Mouse (Mus musculus): Measurements from ENCODE around the gene R3hdm4. TPM values are rescaled to one million over a fixed set of nuclear protein-coding genes. Genes with fewer than 3 reads are reported as not detected.

Gene R3hdm4
- total RNA-seq, 1 experiment from 2014 or later = 98.9 TPM

DNA sequence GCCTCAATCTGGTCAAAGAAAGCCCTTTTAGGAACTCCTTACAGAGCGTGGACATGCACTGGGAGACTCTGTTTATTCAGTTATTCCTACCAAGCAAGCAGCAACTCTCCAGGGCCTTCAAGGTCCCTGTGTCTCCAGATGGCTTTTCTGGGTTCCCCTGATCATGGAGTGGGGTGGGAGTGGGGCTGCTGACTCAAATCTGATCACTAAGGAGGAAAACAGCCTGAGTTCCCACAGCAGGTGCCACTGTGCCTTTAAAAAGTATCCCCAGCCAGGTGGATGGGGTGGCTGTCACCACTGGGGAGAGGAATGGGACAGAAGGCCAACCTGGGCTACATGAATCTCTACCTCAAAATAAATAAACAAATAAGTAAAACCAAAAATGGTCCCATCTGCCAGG is 22.0 kb upstream of the R3hdm4 start:
- DNase-seq = no peak

DNA sequence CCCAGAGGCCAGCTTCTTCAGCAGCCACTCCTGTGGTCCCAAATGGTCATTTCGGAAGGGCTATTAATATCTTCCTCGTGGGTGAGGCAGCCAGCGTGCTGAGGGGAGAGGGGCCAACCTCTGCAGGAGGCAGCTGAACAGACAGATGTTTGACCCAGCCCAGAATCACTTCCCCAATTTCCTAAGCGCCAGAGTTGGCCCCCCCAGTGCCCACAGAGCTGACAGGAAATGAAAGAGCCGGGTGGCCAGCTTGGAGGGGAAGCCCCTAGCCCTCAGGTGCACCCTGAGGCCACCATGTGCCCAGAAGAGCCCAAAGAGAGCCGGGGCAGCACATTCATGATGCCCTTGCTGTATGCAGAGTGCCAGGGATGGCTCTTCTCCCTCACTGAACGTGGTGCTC is 19.7 kb upstream of the R3hdm4 start:
- no peak for DNase-seq

DNA sequence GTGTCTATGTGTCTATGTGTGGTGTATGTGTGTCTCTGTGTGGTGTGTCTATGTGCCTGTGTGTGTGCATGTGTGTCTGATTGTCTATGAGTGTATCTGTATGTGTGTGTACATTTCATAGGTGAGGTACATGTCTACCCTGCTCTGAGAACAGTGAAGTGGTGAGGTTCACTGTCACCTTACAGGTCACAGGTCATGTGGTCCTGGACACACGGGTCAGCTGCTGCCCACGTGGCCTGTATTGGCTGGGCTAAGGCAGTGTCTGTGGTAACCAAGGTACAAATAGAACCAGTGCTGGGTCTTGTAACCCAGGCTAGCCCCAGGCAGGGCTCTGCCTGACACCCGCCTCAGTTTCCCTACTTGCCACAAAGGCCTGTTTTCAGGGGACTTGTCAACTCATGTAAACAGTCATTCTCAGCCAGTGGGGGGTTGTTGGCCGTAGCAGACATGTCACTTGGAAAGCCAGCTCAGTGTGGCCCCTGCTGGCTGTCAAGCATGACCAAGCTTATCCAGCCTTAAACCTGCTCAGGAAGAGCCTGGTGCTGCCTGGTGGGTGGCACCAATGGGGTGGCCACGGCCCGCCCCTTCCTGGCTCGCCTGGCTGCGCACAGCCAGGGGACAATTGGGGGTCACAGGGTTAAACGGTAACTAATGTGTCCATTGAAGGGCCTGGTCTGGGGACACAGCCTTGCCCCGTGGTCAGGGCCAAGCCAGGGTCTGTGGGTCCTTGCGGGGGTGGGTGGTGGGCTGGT is 16.9 kb upstream of the R3hdm4 start:
- DNase-seq = no peak

DNA sequence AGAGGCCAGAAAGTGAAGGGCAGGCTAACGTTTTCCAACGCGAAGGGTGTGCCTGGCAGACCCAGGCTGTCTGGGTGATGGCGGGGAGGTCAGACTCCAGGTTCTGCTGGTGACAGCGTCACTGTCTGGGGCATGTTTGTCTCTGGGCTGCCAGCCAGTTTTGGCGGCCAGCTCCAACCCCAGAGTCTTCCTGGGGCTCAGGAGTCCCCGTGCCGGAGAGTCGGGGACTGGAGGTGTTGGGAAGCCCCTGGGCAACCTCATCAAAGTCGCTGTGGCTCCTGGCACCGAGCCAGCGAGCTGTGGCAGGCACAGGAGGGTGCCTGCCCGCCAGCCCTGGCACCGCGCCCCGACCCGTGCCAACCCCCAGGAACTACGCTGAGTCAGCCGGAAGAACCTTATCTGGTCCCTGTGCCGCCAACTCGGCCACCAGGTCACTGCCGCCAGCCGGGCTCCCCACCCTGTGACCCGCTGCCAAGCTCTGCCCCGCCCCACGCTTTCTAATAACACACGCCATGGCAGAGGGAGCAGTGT is 16.0 kb upstream of the R3hdm4 start:
- DNase-seq = peak; percentile 91

DNA sequence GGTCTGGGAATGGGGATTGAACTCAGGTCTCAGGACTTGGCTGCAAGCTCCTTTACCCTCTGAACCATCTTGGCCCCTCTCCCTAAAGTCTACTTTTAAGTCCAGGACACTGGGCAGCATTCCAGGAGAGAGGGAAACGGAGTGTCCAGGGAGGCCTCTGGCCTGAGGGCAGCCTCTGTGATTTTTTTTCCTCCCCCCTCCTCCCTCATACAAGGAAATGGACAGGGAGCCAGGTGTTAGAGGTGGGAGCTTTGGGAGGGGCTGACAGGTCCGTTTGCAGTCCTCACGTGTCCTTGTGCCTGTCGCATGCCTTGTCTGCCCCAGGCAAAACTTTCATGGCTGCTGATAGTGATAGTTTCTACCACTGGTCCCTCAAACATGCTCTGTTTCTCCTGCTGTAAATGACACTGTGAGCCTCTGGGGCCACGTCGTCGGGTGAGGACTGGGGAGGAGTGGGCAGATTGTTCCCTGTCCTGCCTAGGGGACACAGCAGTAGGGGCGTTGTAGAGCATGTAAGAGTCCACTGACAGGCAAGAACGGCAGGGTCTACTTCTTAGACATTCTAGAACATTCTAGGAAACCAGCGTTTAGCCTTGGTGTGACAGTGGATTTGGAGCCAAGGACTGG is 15.4 kb upstream of the R3hdm4 start:
- DNase-seq = no peak

DNA sequence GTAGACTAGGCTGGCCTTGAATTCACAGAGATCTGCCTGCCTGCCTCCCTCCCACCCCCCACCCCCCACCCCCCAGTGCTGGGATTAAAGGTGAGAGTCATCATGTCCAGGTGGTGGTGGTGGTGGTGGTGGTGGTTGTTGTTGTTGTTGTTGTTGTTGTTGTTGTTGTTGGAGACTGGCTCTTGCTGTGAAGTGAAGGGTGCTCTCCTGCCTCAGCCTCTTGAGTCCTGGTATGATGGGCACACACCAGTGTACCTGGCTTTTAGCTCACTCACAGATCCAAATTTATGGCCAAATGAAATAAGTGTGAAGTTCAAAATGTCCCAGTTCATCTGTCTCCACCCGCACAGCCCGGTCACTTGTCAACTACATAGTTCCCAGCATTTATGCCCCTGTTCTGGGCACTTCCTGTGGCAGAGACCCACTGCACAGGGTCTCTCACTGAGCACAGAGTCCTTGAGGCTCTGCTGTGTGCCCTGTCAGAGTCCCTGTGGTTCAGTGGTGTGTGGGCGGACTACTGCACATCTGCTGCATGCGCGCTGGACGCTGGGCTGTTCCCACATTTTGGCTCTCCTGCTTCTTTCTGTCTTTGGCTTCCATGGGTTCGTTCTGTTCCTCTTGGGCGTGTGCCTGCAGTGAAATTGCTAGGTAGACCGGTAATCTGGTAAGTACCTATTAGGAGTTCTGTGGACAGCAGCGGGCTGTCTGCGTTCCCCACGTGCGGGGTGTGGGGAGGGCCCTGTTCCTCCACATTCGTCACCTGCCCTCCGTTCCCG is 14.0 kb upstream of the R3hdm4 start:
- no peak for DNase-seq

DNA sequence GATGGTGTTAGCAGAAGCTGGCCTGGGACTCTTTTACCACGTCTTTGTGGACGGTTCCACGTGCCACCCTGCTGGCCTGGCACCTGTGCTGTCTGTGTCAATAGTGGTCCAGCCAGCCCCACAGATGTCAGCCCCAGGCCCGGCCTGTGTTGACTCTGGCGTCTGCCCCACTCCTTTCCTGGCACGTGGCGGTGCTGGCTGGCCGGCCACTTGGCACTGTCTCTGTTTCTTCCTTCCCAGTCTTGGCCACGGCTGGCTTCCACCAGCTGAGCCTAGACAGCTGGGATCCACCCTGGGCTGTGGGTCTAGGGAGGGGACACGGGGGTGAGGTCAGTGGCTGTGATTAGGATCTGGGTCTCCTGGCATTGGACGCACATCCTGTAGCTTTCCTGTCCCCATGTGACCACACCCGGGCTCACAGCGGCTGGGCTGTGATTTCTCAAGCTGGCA is 13.3 kb upstream of the R3hdm4 start:
- peak; percentile 74 for DNase-seq

DNA sequence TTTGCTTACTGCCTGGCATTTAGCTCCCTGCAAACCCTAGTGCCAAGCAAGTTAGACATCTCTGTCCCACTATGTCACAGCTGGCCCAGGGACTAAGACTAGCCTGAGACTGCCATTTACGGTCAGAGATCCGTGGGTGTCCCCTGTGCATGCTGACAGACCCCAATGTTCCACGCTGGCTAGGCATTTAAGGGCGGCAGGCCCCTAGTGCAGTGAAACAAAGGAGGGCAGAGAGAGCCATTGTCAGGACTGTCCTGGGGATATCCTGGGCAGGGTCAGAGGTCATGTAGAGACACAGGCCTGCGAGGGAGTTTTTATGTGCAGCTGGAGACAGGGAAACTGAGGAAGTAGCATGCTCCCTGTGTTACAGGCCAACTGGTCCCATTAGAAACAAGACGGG is 12.9 kb upstream of the R3hdm4 start:
- no peak for DNase-seq

DNA sequence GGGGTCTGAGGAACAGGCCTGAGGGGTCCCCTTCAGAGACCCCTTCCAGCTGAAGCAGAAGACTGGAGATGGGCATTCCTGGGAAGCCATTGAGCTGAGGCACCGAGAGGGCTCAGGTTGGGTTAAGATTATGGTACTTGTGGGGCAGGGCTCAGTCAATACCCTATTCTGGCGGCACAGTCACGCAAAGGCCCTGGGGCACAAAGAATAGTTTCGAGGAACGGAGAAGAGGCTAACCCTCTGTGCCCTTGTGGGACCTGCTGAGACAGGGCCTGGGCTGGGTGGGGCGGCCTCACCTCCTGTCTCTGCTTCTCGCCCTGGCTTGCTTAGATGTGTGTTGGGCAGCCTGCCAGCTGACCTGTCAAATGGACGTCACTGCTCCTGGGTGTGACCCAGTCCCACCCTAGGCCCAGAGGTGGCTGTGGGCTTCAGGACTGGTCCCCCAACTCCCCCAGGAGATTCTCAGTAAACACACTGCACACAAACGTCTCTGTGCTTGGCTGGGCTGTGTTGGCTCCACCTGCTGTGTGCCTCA is 12.2 kb upstream of the R3hdm4 start:
- DNase-seq = no peak

DNA sequence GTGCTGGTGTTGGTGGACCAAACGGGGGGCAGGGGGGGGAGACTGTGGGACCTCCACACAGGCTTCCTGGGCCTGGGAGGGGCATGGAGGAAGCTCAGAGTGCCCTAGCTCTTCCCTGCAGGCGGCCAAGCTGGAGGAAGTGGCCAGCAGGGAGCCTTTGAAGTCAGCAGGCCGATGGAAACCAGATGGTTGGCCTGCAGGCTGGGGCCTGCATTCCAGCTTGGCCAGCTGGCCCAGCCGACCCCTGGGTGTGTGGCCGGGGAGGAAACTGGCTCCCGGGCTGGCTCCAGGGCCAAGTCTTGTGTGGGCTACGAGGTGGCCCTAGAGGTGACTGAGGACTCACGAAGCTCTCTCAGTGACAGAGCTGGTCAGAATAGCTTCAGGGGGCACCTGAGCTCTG is 11.7 kb upstream of the R3hdm4 start:
- peak; percentile 35 for DNase-seq

DNA sequence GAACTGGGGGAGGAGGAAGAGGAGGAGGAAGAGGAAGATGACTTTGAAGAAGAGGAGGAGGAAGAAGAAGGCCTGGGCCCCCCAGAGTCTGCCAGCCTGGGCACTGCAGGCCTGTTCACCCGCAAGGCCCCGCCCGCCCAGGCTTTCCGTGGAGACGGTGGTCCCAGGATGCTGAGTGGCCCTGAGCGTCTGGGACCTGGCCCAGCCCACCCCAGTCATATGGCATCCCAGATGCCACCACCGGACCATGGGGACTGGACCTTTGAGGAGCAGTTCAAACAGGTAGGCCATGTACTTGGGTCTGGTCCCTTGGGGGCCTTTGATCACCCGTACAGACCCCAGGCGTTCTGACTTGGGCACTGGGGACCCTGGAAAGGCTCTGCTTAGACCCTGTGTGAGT is 10.8 kb upstream of the R3hdm4 start:
- DNase-seq = no peak

DNA sequence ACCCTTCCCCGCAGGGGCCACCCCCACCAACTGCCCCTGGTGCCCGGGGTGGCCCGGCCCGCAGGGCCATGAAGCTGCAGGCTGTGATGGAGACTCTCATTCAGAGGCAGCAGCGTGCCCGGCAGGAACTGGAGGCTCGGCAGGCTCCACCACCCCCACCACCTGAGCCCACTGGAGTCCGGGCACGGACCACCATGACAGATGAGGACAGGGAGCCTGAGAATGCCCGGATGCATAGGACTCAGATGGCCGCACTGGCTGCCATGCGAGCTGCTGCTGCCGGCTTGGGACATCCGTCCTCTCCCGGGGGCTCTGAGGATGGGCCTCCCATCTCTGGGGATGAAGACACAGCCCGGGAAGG is 9.8 kb upstream of the R3hdm4 start:
- no peak for DNase-seq

DNA sequence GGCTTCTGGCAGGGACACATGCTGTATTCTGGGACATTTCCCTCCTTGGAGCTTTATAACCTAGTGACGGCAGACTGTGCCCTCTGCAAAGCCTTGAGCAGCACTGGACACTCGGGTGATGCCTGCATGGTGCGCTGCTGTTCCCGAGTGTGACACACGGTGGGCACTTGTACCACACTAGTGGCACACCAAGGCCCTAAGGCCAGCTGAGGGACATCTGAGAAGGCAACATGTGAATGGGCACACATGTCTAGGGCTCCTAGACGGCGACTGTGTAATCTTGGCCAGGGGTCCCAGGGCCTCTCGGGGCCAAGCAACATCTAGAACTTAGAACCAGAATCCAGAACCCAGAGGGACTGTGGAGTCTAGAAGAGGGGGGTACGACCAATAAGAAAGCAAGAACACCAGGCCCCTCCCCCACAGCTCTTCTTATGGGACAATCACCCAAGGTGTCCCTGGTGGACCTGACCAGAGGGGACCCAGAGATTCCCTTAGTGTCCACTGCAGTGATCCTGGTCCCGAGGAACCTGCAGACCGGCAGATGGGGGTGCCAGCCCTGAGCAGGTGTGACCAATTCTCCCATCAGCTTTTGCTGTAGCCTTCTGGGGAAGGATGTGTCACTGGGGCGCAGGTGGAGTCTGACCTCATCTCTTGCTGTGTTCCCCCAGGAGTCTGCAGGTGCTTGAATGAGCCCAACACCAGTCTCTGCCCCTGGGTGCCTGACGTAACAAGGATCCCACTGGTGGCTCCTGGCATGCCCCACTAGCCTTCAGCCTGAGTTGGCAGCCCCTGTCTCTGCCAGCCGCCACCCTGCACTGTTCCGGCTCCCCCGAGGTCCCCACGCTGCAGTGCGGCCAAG is 9.2 kb upstream of the R3hdm4 start:
- no peak for DNase-seq

DNA sequence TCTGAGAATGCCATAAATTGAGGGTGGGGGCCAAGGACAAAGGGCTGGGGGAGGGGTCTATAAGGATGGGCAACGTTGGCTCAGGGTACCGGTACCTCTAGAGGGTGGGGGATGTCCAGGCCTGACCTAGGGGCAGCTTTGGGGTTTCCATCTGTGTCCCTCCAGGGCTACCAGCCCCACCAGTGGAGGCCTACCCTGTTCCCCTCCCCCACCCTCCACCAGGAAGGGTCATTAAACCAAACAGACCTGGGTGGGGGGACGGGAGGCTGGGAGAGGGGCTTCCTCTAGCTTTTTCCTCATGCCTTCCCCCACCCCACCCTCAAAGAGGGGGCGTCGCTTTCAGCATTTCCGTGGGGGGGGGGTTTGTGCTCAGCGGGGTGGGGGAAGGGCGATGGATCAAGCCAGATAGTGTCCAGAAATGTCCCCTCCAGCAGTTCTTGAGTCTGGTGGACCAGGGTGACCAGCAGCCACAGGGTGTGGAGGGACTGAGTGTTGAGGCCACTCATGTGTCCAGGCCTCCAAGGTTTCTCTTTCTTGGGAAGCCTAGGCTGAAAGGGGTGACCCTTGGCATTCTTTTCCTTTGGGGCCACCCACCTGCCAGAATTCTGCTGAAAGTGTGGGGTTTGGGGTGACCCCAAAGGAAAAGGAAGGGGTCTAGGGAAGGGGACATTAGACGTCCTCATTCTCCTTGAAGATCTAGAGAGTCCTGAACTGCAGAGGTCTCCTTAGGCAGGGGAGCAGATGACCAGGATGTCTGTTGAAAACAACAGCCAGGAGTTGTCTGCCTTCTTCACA is 8.1 kb upstream of the R3hdm4 start:
- DNase-seq = no peak

DNA sequence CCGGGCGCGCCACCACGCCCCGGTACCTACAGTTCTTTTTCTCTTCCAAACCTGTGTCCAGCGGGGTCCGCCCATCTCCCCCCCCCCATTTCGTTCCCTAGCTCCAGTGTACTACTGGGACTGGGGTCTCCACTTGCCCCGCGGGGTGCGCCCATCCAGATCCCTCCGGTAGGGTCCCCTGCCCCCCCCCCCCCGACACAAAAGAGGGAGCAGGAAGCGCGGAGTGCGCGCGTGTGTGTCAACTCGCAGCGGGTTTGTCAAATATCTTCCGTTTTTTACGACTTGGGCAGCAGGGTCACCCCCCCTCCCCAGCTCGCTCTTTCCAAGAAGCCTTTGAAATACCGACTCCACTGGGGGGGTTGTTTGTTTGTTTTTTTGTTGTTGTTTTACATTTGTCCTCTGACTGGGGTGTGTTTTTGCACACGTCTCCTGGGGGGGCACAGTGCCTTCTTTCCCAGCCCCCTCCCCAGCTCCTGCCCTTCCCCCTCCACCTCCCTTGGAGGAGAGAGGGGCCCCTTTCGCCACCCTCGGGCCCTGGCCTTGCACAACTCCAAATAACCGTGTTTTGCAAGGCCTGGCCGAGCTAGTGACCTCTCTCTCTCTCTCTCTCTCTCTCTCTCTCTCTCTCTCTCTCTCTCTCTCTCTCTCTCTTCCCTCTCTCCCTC is 7.2 kb upstream of the R3hdm4 start:
- peak; percentile 45 for DNase-seq

DNA sequence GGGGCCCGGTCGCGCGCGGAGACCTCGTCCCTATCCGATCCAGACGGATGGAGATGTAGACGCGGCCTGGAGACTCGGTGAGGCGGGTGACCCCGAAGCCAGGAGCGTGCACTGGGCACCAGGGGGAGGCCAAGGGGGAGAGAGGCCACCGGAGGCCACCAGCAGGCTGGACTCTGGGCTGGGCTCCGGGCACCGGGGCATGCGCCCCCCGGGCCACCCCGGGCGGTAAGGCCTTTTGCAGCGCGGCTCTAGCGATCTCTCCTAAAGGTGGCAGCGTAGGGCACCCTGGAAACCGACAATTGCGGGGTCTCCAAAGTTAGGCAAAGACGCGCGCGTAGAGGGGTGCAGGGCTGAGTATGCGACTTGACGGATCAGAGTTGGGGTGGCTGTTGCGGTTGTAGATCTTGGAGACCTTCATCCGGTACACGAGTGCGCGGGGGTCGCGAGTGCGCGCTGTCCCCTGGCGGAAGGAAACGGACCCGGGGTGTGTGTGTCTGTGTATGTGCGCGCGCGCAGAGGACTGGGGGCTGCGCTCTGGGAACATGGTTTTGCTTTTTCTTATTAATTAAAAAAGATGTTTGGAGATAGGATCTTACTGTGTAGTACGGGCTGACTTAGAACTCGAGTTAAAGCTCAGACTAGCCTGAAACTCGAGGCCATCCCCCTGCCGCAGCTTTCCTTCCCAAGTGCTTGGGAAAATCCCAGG is 6.5 kb upstream of the R3hdm4 start:
- peak; percentile 49 for DNase-seq

DNA sequence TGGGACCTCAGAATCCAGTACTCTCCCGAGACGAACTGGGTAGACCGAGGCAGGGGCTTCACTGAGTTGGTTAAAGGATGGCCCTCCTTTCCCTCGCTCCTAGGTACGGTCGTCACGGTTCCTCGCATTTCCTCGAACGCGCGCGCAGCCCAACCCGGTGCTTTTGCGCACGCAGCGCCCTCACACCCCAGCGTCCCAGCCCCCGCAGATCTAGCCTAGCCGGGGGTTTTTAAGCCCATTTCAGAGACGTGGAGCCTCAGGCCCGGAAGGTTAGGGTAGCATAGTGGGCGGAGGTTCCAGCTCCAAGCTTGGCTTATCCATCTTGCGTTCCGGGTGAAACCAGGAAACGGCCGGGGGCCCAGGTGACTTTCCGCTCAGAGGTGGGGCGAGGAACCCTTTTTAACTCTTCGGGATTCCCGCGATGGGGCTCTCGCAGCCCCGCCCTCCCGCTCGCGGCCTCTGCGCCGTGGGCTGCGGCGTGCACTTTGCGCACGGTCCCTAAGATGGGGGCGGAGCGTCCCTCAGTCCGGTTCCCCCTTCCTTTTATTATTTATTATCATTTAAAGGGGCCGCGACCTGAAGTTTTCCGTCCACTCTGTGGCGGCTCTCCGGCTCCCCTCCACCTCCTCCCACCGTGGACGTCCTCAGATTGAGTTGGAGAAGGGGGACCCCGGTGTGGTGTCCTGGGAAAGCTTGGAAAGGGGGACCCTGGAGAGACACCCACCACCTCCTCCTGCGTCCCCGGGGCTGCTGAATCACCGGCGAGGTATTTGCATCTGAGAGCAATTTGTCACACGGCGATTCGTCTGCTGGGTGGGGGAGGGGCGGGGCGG is 5.7 kb upstream of the R3hdm4 start, which contains the start of gene Arid3a:
Arid3a (plus strand) TSS at position 553 of the 833 bp plus-strand sequence.
- DNase-seq = peak; percentile 86

DNA sequence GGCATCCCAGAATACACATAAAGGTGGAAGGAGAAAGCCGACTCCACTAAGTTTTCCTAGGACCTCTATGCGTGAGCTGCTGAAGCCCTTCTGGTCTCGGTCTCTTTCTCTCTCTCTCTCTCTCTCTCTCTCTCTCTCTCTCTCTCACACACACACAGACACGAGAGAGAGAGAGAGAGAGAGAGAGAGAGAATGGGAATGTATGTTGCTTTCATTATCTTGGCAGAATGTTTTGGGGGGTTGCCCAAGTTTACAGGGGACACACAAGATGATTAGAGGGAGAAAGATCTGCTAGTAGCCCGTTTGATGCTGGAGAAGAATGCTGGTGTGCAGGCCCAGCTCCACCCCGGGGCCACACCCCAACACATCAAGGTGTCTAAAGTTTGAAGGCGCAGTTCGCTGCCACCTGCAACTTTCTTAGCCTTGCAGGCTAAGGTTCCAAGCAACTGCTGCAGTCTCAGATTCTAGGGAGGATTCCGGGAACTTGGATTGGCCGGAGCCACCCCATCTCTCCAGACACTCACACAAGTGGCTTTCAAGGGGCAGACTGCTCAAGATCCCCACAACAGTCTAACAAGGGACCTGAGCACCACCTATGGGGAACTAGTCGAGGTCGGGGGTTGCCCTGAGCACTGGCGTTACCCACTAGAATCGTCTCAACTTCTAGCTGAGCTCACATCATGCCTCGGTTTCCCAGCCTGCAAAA is 4.9 kb upstream of the R3hdm4 start:
- no peak for DNase-seq
